Mouse (Mus musculus) neural tube, embryonic 12.5 days (tissue): ENCODE measurements at regions not wholly inside any gene's neighbourhood (a gene's known extent, or its start where the extent isn't known, plus 50 kb on each side); places are given as distances from the start of the nearest gene placed in this dataset.

Experiments
- ATAC-seq: fragments of 200-750 bp; cut with Nextera tagmentation; 2 replicates; pipeline ENCODE4 v1.8.0; 2017; ENCODE audit warnings: low read depth, mild to moderate bottlenecking, moderate TSS enrichment, moderate library complexity; ENCODE audit not compliant: low FRiP score
- H3K27ac ChIP-seq: fragments of 300-500 bp; sonication (generic); 2 replicates; pipeline ENCODE4 v1.5.1; 2016
- H3K27me3 ChIP-seq: fragments of 300-500 bp; sonication (generic); replicated peaks from 2 replicates; pipeline ENCODE4 v1.6.1; 2016; ENCODE audit warnings: mild to moderate bottlenecking
- H3K36me3 ChIP-seq: fragments of 300-500 bp; sonication (generic); 2 replicates; pipeline ENCODE4 v1.6.1; 2016; ENCODE audit warnings: mild to moderate bottlenecking
- H3K4me1 ChIP-seq: fragments of 300-500 bp; sonication (generic); 2 replicates; pipeline ENCODE4 v1.6.1; 2016
- H3K4me2 ChIP-seq: fragments of 300-500 bp; sonication (generic); replicated peaks from 2 replicates; pipeline ENCODE4 v1.6.1; 2016; ENCODE audit warnings: mild to moderate bottlenecking
- H3K4me3 ChIP-seq: fragments of 300-500 bp; sonication (generic); 2 replicates; pipeline ENCODE4 v1.5.1; 2016
- H3K9ac ChIP-seq: fragments of 300-500 bp; sonication (generic); 2 replicates; pipeline ENCODE4 v1.6.1; 2016; ENCODE audit warnings: mild to moderate bottlenecking
- H3K9me3 ChIP-seq: fragments of 300-500 bp; sonication (generic); 2 replicates; pipeline ENCODE4 v1.6.1; 2016; ENCODE audit warnings: mild to moderate bottlenecking
- WGBS: fragments of 180-500 bp; shearing (Covaris S2); methylation state at CpG from one replicate; pipeline ENCODE4 v1.1.7; 2016; 5-methylcytosine and 5-hydroxymethylcytosine counted together

DNA sequence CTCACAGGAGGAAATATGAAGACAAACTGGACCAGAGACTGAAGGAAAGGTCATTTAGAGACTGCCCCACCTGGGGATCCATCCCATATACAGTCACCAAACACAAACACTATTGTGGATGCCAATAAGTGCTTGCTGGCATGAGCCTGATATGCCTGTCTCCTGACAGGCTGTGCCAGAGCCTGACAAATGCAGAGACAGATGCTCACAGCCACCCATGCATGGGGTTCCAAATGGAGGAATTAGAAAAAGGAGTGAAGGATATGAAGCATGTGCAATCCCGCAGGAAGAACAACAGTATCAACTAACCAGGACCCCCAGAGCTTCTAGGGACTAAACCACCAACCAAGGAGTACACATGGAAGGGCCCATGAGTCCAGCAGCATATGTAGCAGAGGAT is 505.9 kb downstream of the Gm6685 start:
- no peaks in the 10 kb centered on the region for H3K9me3 ChIP-seq
- H3K4me3 ChIP-seq = no peak overlapping the region
- no peaks in the 10 kb centered on the region for H3K36me3 ChIP-seq
- H3K27ac ChIP-seq = no peak overlapping the region
- WGBS = 85% methylated on average over 1 of the region's 1 CpGs
- no peaks in the 10 kb centered on the region for H3K4me1 ChIP-seq
- ATAC-seq = no peak
- no peak overlapping the region for H3K9ac ChIP-seq
- no peaks in the 10 kb centered on the region for H3K27me3 ChIP-seq
- H3K4me2 ChIP-seq = no peak overlapping the region

DNA sequence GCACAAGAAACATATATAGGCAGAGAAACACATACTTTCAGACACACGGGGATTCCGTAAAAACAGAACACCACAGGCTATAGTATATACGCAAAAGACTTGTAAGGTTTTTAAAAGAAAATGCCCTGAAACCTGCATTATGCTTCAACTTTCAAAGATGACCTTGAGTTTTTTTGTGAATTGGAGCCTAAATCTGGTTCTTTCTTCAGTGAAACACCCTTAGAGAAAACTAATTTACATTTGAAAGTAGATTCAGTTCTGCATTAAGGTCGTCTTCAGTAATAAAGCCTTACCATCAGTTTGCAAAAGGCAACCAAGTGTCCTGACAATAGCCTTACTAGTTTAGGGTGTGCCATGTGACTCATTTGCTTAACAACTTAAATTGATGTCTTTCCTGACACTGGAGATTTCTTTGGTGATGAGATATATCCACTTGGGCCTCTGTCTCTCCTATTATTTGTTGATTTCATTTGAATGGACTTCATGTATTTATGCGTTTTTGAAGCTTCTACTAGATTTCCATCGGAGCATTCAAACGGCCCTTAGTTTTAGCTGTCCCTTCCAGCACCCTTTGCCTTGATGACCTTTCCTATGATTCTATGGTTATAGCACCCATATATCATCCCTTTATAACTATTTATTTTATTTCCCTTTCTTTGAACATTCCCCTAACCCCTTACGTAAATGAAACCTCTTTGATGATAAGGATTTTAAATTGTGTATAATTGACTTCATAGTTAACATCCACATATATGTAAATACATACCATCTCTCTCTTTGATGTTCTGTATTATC is 539.6 kb downstream of the Gm6685 start:
- Histone ChIP-seq H3K4me1 (no peaks in the 10 kb centered on the region), H3K27me3 (no peaks in the 10 kb centered on the region), H3K36me3 (no peaks in the 10 kb centered on the region), H3K9ac (no peak overlapping the region), H3K27ac (no peak overlapping the region), H3K4me3 (no peak overlapping the region), H3K9me3 (no peaks in the 10 kb centered on the region), H3K4me2 (no peak overlapping the region)
- 58% methylated on average over 8 of the region's 8 CpGs for WGBS
- ATAC-seq = no peak

- H3K4me3 ChIP-seq = no peak overlapping the region
- H3K36me3 ChIP-seq = no peaks in the 10 kb centered on the region
- no peak overlapping the region for H3K4me2 ChIP-seq
- no peaks in the 10 kb centered on the region for H3K27me3 ChIP-seq
- WGBS = 81% methylated on average over 9 of the region's 9 CpGs
- H3K9me3 ChIP-seq = no peaks in the 10 kb centered on the region
- H3K9ac ChIP-seq = no peak overlapping the region
- H3K4me1 ChIP-seq = no peaks in the 10 kb centered on the region
- H3K27ac ChIP-seq = no peak overlapping the region
- peak; percentile 44; the same call in 1 of the 2 replicates for ATAC-seq
Observed at GRCm38 (mm10) chr11:27753913-27754218, 585.8 kb downstream of the Gm6685 start.

- H3K36me3 ChIP-seq = no peaks in the 10 kb centered on the region
- H3K9me3 ChIP-seq = no peaks in the 10 kb centered on the region
- H3K4me2 ChIP-seq = no peak overlapping the region
- no peaks in the 10 kb centered on the region for H3K27me3 ChIP-seq
- WGBS = 50% methylated on average over 11 of the region's 11 CpGs
- no peaks in the 10 kb centered on the region for H3K4me1 ChIP-seq
- H3K27ac ChIP-seq = no peak overlapping the region
- H3K9ac ChIP-seq = no peak overlapping the region
- no peak overlapping the region for H3K4me3 ChIP-seq
- ATAC-seq = peak; percentile 80; the same call in 1 of the 2 replicates
Observed at GRCm38 (mm10) chr11:27753212-27753912, 586.3 kb downstream of the Gm6685 start.

- Histone ChIP-seq H3K4me1 (no peaks in the 10 kb centered on the region), H3K36me3 (no peaks in the 10 kb centered on the region), H3K27ac (no peak overlapping the region), H3K9ac (no peak overlapping the region), H3K4me2 (no peak overlapping the region), H3K27me3 (no peaks in the 10 kb centered on the region), H3K4me3 (no peak overlapping the region), H3K9me3 (no peaks in the 10 kb centered on the region)
- WGBS = 88% methylated on average over 2 of the region's 2 CpGs
- no peak for ATAC-seq
Observed at GRCm38 (mm10) chr11:27726109-27726508, 613.6 kb downstream of the Gm6685 start.

- H3K36me3 ChIP-seq = no peaks in the 10 kb centered on the region
- no peaks in the 10 kb centered on the region for H3K4me1 ChIP-seq
- H3K4me2 ChIP-seq = no peak overlapping the region
- H3K4me3 ChIP-seq = no peak overlapping the region
- whole genome bisulfite sequencing = 77% methylated on average over 7 of the region's 7 CpGs
- H3K9me3 ChIP-seq = no peaks in the 10 kb centered on the region
- H3K27ac ChIP-seq = no peak overlapping the region
- no peaks in the 10 kb centered on the region for H3K27me3 ChIP-seq
- H3K9ac ChIP-seq = no peak overlapping the region
- no peak for ATAC-seq
Observed at GRCm38 (mm10) chr11:27721346-27721745, 618.3 kb downstream of the Gm6685 start.

GRCm38 (mm10) chr11:27672436-27672835 is 667.2 kb downstream of the Gm6685 start:
- no peak for ATAC-seq
- no peak overlapping the region for H3K4me3 ChIP-seq
- H3K9ac ChIP-seq = no peak overlapping the region
- no peak overlapping the region for H3K4me2 ChIP-seq
- 80% methylated on average over 1 of the region's 1 CpGs for WGBS
- H3K9me3 ChIP-seq = no peaks in the 10 kb centered on the region
- no peaks in the 10 kb centered on the region for H3K4me1 ChIP-seq
- no peaks in the 10 kb centered on the region for H3K36me3 ChIP-seq
- H3K27ac ChIP-seq = no peak overlapping the region
- H3K27me3 ChIP-seq = no peaks in the 10 kb centered on the region
